Comparison of ENCODE assay signal across 8 mouse cellular contexts in the genomic region with DNA sequence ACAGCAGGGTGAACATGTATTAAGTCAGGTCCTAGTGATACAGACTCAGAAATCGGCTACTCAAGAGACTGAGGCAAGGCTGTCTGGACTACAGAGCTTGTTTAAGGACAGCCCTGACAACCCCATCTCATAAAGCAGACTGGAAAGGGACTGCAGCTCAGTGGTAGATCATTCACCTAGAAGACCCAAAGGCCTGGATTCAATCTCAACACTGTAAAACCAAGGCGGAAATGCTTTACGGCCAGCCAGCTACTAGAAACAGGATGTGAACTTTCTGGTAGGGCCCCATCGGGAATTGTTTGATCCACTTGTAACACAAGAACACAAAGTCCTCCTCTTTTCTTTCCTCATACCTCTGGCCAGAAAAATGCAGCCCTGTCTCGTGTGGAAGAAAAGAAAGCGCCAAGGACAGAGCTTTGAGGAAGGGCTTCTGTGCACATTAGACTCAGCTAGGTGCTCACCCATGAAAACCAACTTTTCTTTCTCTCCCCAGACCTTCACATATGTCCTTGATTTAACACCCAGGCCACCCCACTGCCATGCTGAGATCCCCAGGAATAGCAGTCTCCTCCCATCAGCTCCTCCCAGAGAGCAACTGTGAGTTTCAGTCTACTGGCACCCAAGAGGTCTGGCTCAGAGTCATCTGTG.
A peak's percentile ranks its signal among the peaks of the same experiment; 100 is the strongest.
DNase-seq lines count a peak whose midpoint lies in the region; ATAC-seq and TF ChIP-seq lines count a peak whose summit lies in the region.

No protein-coding gene starts in this region.

- peak; percentile 52 for ATAC-seq in limb, embryonic 11.5 days (ENCODE audit: insufficient number of reproducible peaks, low FRiP score, low TSS enrichment, low read depth)

- DNase-seq in adrenal gland, adult (ENCODE audit: inconsistent age in 2 of 2, low spot score in 1 of 2) = peak; percentile 53 to 82
- DNase-seq in adrenal gland, adult 8-10 months = no peak
- DNase-seq in embryo, embryonic 10.5 days (ENCODE audit: low spot score) = peak; percentile 71
- DNase-seq in heart, postnatal 4 days = peak; percentile 49
- DNase-seq in limb, embryonic 11.5 days (ENCODE audit: low spot score) = peak; percentile 80
- no peak for DNase-seq in ovary, postnatal 36 days (ENCODE audit: low spot score)
- no peak for DNase-seq in ovary, postnatal 14 days (ENCODE audit: low spot score)

- WGBS in limb, embryonic 11.5 days = 6% methylated on average over 6 of the region's 6 CpGs

- peak overlapping the region; percentile 3 for H3K4me2 ChIP-seq in limb, embryonic 11.5 days (ENCODE audit: low read depth, severe bottlenecking)
- peak overlapping the region; percentile 28 for H3K4me2 ChIP-seq in myocyte (ENCODE audit: low read depth)

- H3K9ac ChIP-seq in limb, embryonic 11.5 days (ENCODE audit: low read length) = no peak overlapping the region

- no peaks in the 10 kb centered on the region for H3K36me3 ChIP-seq in limb, embryonic 11.5 days (ENCODE audit: control insufficient read depth, insufficient read depth, low read length)
- H3K36me3 ChIP-seq in myocyte (ENCODE audit: control insufficient read depth, insufficient read depth) = no peaks in the 10 kb centered on the region

- TF ChIP-seq POLR2A in myocyte (IDR thresholded peaks at IDR 0.05; ENCODE audit: insufficient read length, low read depth) = no peak

- H3K27me3 ChIP-seq in limb, embryonic 11.5 days (ENCODE audit: control insufficient read depth, insufficient read depth, low read length) = no peaks in the 10 kb centered on the region
- H3K27me3 ChIP-seq in myocyte (ENCODE audit: control insufficient read depth, insufficient read depth, insufficient read length) = no peaks in the 10 kb centered on the region

- H3K9me3 ChIP-seq in limb, embryonic 11.5 days (ENCODE audit: control insufficient read depth, low read length) = no peaks in the 10 kb centered on the region

- peaks cover 28% of the 10 kb centered on the region for H3K79me2 ChIP-seq in myocyte (ENCODE audit: control insufficient read depth, insufficient read depth)

- no peak overlapping the region for H3ac ChIP-seq in myocyte (ENCODE audit: control insufficient read depth, insufficient read length)

- H3K4me3 ChIP-seq in limb, embryonic 11.5 days (ENCODE audit: low read depth, low read length) = no peak overlapping the region
- no peak overlapping the region for H3K4me3 ChIP-seq in myocyte

- peaks cover 87% of the 10 kb centered on the region for H3K4me1 ChIP-seq in limb, embryonic 11.5 days (ENCODE audit: control insufficient read depth, insufficient read depth, low read length)

- peak overlapping the region; percentile 60 for H3K27ac ChIP-seq in limb, embryonic 11.5 days (replicated peaks; ENCODE audit: low read depth, low read length)

TF ChIP-seq in myocyte, 11 proteins besides CTCF, POLR2A, EP300 and RAD21:
- TF ChIP-seq POLR2AphosphoS2 (IDR thresholded peaks at IDR 0.05; ENCODE audit: insufficient read length, low read depth) = no peak
- no peak for TF ChIP-seq SRF (IDR thresholded peaks at IDR 0.05; ENCODE audit: control insufficient read depth, insufficient read length, low read depth)
- TF ChIP-seq MYOD1 (IDR thresholded peaks at IDR 0.05; ENCODE audit: control insufficient read depth in 1 of 3, insufficient read length in 2 of 3, low read depth in 2 of 3) = peak in 2 of 3 experiments; percentile 22 to 57
- no peak for TF ChIP-seq USF1 (IDR thresholded peaks at IDR 0.05; ENCODE audit: low read depth)
- no peak for TF ChIP-seq TCF12 (IDR thresholded peaks at IDR 0.05; ENCODE audit: insufficient read depth, poor library complexity, severe bottlenecking)
- TF ChIP-seq MYOG (IDR thresholded peaks at IDR 0.05; ENCODE audit: control insufficient read depth in 1 of 3, insufficient read depth in 1 of 3, insufficient read length in 2 of 3, low read depth in 2 of 3) = peak in 2 of 3 experiments; percentile 40 to 65
- no peak for TF ChIP-seq TCF3 (IDR thresholded peaks at IDR 0.05; ENCODE audit: insufficient read length, low read depth)
- no peak for TF ChIP-seq MAX (IDR thresholded peaks at IDR 0.05; ENCODE audit: low read depth)
- no peak for TF ChIP-seq REST (IDR thresholded peaks at IDR 0.05; ENCODE audit: insufficient read depth, insufficient read length)
- no peak for TF ChIP-seq CEBPB (IDR thresholded peaks at IDR 0.05; ENCODE audit: insufficient read depth, poor library complexity, severe bottlenecking)
TF ChIP-seq in myocyte: peak in this region for 2.

Comparison
In these comparisons a context has a peak if more than half of its experiments do, and no peak if none do; other contexts are left out.
1. DNase-seq: peak in adrenal gland, adult (2 of 2), embryo, embryonic 10.5 days (single experiment), heart, postnatal 4 days (single experiment) and limb, embryonic 11.5 days (single experiment); none in adrenal gland, adult 8-10 months (single experiment), ovary, postnatal 36 days (single experiment) and ovary, postnatal 14 days (single experiment).